Mouse (Mus musculus): ENCODE measurements at regions not wholly inside any gene's neighbourhood (a gene's known extent, or its start where the extent isn't known, plus 50 kb on each side); places are given as distances from the start of the nearest gene placed in this dataset.
"Not testable (repeated sequence)": the region's sequence is repeated elsewhere in the genome, so short reads cannot be mapped to it uniquely, and the experiment has no call there.

DNA sequence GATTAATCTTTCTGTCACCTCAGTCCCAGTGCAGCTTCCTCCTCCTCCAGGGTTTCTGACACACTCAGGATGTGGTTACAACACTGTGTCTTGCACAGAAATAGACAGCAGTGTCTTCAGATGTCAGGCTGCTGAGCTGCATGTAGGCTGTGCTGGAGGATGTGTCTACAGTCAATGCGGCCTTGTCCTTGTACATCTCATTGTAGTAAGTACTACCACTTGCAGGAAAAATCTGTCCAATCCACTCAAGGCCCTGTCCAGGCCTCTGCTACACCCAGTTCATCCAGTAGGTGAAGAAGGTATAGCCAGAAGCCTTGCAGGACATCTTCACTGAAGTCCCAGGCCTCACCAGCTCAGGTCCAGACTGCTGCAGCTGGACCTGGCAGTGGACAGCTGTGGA lies 355.7 kb upstream of the Zfp386 start:
- no peak for ATAC-seq (ENCODE audit: insufficient read depth)
- Histone ChIP-seq H3K4me3 (ENCODE audit: insufficient read depth in 1 of 2, low read depth in 2 of 2, low read length in 2 of 2) (no peak overlapping the region), H3K9ac (replicated peaks) (no peak overlapping the region), H3K27me3 (ENCODE audit: control insufficient read depth, insufficient read depth, low read length) (no peaks in the 10 kb centered on the region), H3K9me3 (ENCODE audit: control insufficient read depth, low read length) (no peaks in the 10 kb centered on the region), H3K4me1 (replicated peaks; ENCODE audit: control insufficient read depth in 2 of 2, insufficient read depth in 2 of 2, low read length in 1 of 2) (no peaks in the 10 kb centered on the region), H3K36me3 (replicated peaks; ENCODE audit: control insufficient read depth, insufficient read depth, low read depth) (no peaks in the 10 kb centered on the region), H3K4me2 (ENCODE audit: low read depth) (no peak overlapping the region), H3K27ac (no peak overlapping the region)
- DNase-seq (ENCODE audit: low read depth in 3 of 3, low spot score in 3 of 3): no peak
- TF ChIP-seq EP300 (IDR thresholded peaks at IDR 0.05; ENCODE audit: low read depth) (no peak), CTCF (IDR thresholded peaks at IDR 0.05; ENCODE audit: low read depth) (no peak)
- 58% methylated on average over 1 of the region's 1 CpGs for WGBS (ENCODE audit: insufficient replicate concordance)

DNA sequence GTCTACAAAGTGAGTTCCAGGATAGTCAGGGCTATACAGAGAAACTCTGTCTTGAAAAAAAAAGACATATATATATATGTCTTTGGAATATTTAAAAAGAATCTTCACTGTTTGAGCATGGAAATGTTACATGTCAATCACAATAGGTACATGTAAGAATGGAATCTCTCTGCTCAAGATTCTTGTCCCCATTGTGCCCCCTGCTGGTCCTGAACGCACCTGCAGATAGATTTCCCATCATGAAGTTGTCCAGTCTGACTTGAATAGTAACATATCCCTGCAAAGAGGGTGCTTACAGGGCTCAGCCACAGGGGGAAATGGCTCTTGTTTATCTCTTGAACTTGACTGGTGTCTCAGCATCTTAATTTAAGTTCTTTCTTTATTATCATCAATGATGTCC lies 337.7 kb upstream of the Zfp386 start:
- not testable (repeated sequence) for H3K9ac ChIP-seq (replicated peaks); H3K27me3 ChIP-seq (ENCODE audit: control insufficient read depth, insufficient read depth, low read length); H3K4me3 ChIP-seq (ENCODE audit: insufficient read depth in 1 of 2, low read depth in 2 of 2, low read length in 2 of 2); H3K9me3 ChIP-seq (ENCODE audit: control insufficient read depth, low read length); H3K4me2 ChIP-seq (ENCODE audit: low read depth); ATAC-seq (ENCODE audit: insufficient read depth); H3K27ac ChIP-seq; DNase-seq (ENCODE audit: low read depth in 3 of 3, low spot score in 3 of 3); H3K36me3 ChIP-seq (replicated peaks; ENCODE audit: control insufficient read depth, insufficient read depth, low read depth); H3K4me1 ChIP-seq (replicated peaks; ENCODE audit: control insufficient read depth in 2 of 2, insufficient read depth in 2 of 2, low read length in 1 of 2)
- 29% methylated on average over 1 of the region's 1 CpGs for WGBS (ENCODE audit: insufficient replicate concordance)

DNA sequence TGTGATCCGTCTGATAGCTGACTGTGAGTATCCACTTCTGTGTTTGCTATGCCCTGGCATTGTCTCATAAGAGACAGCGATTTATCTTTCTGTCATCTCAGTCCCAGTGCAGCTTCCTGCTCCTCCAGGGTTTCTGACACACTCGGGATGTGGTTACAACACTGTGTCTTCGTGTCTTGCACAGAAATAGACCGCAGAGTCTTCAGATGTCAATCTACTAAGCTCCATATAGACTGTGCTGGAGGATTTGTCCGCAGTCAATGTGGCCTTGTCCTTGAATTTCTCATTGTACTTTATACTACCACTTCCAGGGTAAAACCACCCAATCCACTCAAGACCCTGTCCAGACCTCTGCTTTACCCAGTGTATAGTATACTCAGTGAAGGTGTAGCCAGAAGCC lies 305.5 kb upstream of the Zfp386 start:
- not testable (repeated sequence) for H3K27me3 ChIP-seq (ENCODE audit: control insufficient read depth, insufficient read depth, low read length); H3K4me2 ChIP-seq (ENCODE audit: low read depth); ATAC-seq (ENCODE audit: insufficient read depth); H3K27ac ChIP-seq; H3K36me3 ChIP-seq (replicated peaks; ENCODE audit: control insufficient read depth, insufficient read depth, low read depth); DNase-seq (ENCODE audit: low read depth in 3 of 3, low spot score in 3 of 3); H3K4me3 ChIP-seq (ENCODE audit: insufficient read depth in 1 of 2, low read depth in 2 of 2, low read length in 2 of 2); H3K4me1 ChIP-seq (replicated peaks; ENCODE audit: control insufficient read depth in 2 of 2, insufficient read depth in 2 of 2, low read length in 1 of 2); H3K9ac ChIP-seq (replicated peaks); H3K9me3 ChIP-seq (ENCODE audit: control insufficient read depth, low read length)
- WGBS (ENCODE audit: insufficient replicate concordance): 48% methylated on average over 2 of the region's 6 CpGs

DNA sequence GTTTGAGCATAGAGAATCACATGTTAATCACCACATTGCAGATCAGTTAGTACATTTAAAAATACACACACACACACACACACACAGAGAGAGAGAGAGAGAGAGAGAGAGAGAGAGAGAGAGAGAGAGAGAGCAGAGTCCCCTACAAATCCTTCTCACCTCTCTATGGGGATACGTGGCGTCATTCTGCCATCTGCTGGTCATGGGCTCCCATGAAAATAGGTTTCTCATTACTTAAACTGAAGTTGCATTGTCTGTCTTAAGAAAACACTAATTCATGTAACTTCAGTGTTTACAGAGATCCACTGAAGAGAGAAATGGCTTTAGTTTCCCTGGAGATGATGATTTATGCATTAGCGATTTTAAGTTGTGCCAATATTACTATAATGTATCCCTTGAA lies 297.9 kb upstream of the Zfp386 start:
- H3K36me3 ChIP-seq (replicated peaks; ENCODE audit: control insufficient read depth, insufficient read depth, low read depth); ATAC-seq (ENCODE audit: insufficient read depth); H3K9ac ChIP-seq (replicated peaks); H3K4me3 ChIP-seq (ENCODE audit: insufficient read depth in 1 of 2, low read depth in 2 of 2, low read length in 2 of 2); H3K27me3 ChIP-seq (ENCODE audit: control insufficient read depth, insufficient read depth, low read length); H3K4me2 ChIP-seq (ENCODE audit: low read depth); H3K27ac ChIP-seq; DNase-seq (ENCODE audit: low read depth in 3 of 3, low spot score in 3 of 3); H3K9me3 ChIP-seq (ENCODE audit: control insufficient read depth, low read length); H3K4me1 ChIP-seq (replicated peaks; ENCODE audit: control insufficient read depth in 2 of 2, insufficient read depth in 2 of 2, low read length in 1 of 2): not testable (repeated sequence)
- WGBS (ENCODE audit: insufficient replicate concordance): 23% methylated on average over 3 of the region's 3 CpGs
- 0 out of 2 replicates have a peak, but pooled peaks have one; percentile 4 for TF ChIP-seq CTCF (IDR thresholded peaks at IDR 0.05; ENCODE audit: low read depth)

DNA sequence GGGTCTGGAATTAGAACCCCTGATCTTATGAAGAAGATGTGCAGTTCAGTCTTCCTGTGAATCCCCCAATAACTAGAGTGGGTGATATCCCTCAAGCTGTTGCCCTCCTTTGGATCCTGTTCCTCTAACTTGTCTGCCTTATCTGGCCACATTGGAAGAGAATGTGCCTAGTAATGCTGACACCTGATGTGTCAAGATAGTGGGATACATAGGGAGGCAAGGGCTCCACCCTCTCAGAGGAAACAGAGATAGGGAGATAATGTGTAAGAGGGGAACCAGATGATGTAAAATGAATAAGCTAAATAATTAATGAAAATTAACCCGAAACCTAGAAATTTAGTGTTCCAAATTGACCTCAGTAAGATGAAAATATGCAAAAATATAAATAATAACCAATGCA lies 294.4 kb upstream of the Zfp386 start:
- DNase-seq (ENCODE audit: low read depth in 3 of 3, low spot score in 3 of 3); H3K36me3 ChIP-seq (replicated peaks; ENCODE audit: control insufficient read depth, insufficient read depth, low read depth); H3K9ac ChIP-seq (replicated peaks); H3K27ac ChIP-seq; ATAC-seq (ENCODE audit: insufficient read depth); H3K9me3 ChIP-seq (ENCODE audit: control insufficient read depth, low read length); H3K4me3 ChIP-seq (ENCODE audit: insufficient read depth in 1 of 2, low read depth in 2 of 2, low read length in 2 of 2); H3K27me3 ChIP-seq (ENCODE audit: control insufficient read depth, insufficient read depth, low read length); H3K4me1 ChIP-seq (replicated peaks; ENCODE audit: control insufficient read depth in 2 of 2, insufficient read depth in 2 of 2, low read length in 1 of 2); H3K4me2 ChIP-seq (ENCODE audit: low read depth): not testable (repeated sequence)
- WGBS (ENCODE audit: insufficient replicate concordance): 53% methylated on average over 1 of the region's 1 CpGs

DNA sequence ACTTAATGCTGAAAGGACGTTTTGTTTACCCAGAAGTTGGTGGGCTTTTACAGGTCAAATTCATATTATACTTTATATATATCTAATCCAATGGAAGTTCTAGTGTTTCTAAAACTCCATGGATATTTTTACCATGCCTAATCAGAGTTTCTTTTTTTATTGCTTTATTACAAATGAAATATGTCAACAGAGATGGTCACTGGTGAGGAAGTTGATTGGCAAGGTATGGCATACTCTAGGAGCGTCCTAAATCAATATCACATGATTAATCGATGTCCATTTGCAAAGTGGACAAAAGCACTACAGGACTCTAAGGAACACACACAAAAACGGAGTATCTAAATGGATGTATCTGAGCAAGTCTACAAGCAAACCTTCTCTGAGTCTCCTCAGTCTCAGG lies 290.0 kb upstream of the Zfp386 start:
- DNase-seq (ENCODE audit: low read depth in 3 of 3, low spot score in 3 of 3); H3K4me2 ChIP-seq (ENCODE audit: low read depth); H3K4me1 ChIP-seq (replicated peaks; ENCODE audit: control insufficient read depth in 2 of 2, insufficient read depth in 2 of 2, low read length in 1 of 2); H3K36me3 ChIP-seq (replicated peaks; ENCODE audit: control insufficient read depth, insufficient read depth, low read depth); ATAC-seq (ENCODE audit: insufficient read depth); H3K27ac ChIP-seq; H3K9me3 ChIP-seq (ENCODE audit: control insufficient read depth, low read length); H3K27me3 ChIP-seq (ENCODE audit: control insufficient read depth, insufficient read depth, low read length); H3K4me3 ChIP-seq (ENCODE audit: insufficient read depth in 1 of 2, low read depth in 2 of 2, low read length in 2 of 2); H3K9ac ChIP-seq (replicated peaks): not testable (repeated sequence)
- WGBS (ENCODE audit: insufficient replicate concordance): 35% methylated on average over 4 of the region's 4 CpGs

DNA sequence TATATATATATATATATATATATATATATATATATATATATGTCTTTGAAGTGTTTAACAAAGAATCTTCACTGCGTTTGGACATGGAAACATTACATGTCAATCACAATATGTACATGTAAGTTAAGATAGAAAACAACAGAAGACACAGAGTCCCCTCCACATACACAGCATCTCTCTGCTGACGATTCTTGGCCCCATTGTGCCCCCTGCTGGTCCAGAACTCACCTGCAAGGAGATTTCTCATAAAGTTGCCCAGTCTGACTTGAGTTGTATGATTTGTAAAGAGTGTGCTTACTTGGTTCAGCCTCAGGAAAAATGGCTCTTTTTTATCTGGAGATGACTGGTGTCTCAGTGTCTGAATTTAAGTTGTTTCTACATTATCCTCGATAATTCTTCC lies 288.5 kb upstream of the Zfp386 start:
- H3K9me3 ChIP-seq (ENCODE audit: control insufficient read depth, low read length); DNase-seq (ENCODE audit: low read depth in 3 of 3, low spot score in 3 of 3); H3K4me2 ChIP-seq (ENCODE audit: low read depth); H3K27me3 ChIP-seq (ENCODE audit: control insufficient read depth, insufficient read depth, low read length); H3K9ac ChIP-seq (replicated peaks); ATAC-seq (ENCODE audit: insufficient read depth); H3K4me3 ChIP-seq (ENCODE audit: insufficient read depth in 1 of 2, low read depth in 2 of 2, low read length in 2 of 2); H3K36me3 ChIP-seq (replicated peaks; ENCODE audit: control insufficient read depth, insufficient read depth, low read depth); H3K27ac ChIP-seq; H3K4me1 ChIP-seq (replicated peaks; ENCODE audit: control insufficient read depth in 2 of 2, insufficient read depth in 2 of 2, low read length in 1 of 2): not testable (repeated sequence)
- 33% methylated on average over 3 of the region's 3 CpGs for WGBS (ENCODE audit: insufficient replicate concordance)

DNA sequence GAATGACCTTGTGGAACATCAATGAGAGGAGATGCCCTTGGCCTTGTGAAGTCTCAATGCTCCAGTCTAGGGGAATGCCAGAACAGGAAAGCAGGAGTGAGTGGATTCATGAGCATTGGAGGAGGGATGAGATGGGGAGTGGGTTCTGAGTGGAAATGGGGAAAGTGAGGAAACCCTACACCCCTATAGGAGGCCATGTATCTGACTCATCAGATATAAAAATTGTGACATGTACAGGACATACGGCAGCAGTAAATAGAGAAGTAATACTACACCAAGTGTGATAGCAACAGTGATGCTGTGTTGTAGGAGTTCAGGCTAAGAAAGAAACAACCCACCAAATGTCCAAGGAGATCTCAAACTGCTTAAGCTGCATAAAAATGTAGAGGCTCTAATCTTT lies 285.8 kb upstream of the Zfp386 start:
- not testable (repeated sequence) for H3K4me3 ChIP-seq (ENCODE audit: insufficient read depth in 1 of 2, low read depth in 2 of 2, low read length in 2 of 2); H3K9me3 ChIP-seq (ENCODE audit: control insufficient read depth, low read length); H3K27ac ChIP-seq; H3K27me3 ChIP-seq (ENCODE audit: control insufficient read depth, insufficient read depth, low read length); H3K4me2 ChIP-seq (ENCODE audit: low read depth); ATAC-seq (ENCODE audit: insufficient read depth); H3K4me1 ChIP-seq (replicated peaks; ENCODE audit: control insufficient read depth in 2 of 2, insufficient read depth in 2 of 2, low read length in 1 of 2); H3K9ac ChIP-seq (replicated peaks); DNase-seq (ENCODE audit: low read depth in 3 of 3, low spot score in 3 of 3); H3K36me3 ChIP-seq (replicated peaks; ENCODE audit: control insufficient read depth, insufficient read depth, low read depth)
- WGBS (ENCODE audit: insufficient replicate concordance): no CpG with 5 or more reads among the region's 1 CpGs
